Mouse (Mus musculus) brown adipose tissue, adult 24 weeks (tissue): ENCODE data around the gene Dusp16. TPM values are rescaled to one million over a fixed set of nuclear protein-coding genes. Genes with fewer than 3 reads are reported as not detected.

Experiments used
- H3K27ac ChIP-seq: fragments of 200-500 bp; replicated peaks from 2 replicates; pipeline ENCODE4 v1.5.1; 2012; ENCODE audit warnings: low read depth, mild to moderate bottlenecking, low read length
- H3K4me1 ChIP-seq: fragments of 200-500 bp; 2 replicates; pipeline ENCODE4 v1.6.1; 2012; ENCODE audit warnings: low read length, mixed read lengths; ENCODE audit not compliant: control insufficient read depth, insufficient read depth, insufficient read length
- H3K4me3 ChIP-seq: fragments of 200-500 bp; 2 replicates; pipeline ENCODE4 v1.5.1; 2012; ENCODE audit warnings: low read depth, mild to moderate bottlenecking, low read length, moderate library complexity; ENCODE audit not compliant: insufficient read depth
- polyA plus RNA-seq: library from polyadenylated mRNA; stranded (reverse); fragments of >200 nt; gene quantifications from 2 replicates; pipeline ENCODE4 v1.2.4, GENCODE M21; 2012; ENCODE audit not compliant: missing spikeins, insufficient read depth, insufficient read length

The Dusp16 gene
- polyA plus RNA-seq, 1 experiment: 16.6 TPM

GRCm38 (mm10) chr6:134732813-134733212, 59.6 kb downstream of the Dusp16 start:
- Histone ChIP-seq H3K4me1 (no peaks in the 10 kb centered on the region), H3K4me3 (no peak overlapping the region), H3K27ac (no peak overlapping the region)

DNA sequence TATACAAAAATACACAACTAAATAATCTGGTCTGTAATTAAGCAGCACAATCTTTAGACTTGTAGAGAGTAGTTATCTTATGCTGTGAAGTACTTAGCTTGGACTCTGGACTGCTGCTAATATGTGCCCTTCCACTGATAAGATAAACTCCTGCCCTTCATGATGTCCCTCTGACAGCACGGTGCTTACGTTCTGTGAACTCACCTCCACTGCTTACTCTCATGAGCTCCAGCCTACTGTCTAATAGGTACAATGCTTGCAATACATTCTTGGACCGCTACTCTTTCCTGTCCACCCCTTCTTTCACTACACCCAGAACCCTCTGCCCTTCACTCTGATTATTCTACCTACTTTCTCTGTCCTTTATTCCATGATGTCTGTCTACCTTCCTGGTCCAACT, 61.4 kb downstream of the Dusp16 start:
- Histone ChIP-seq H3K27ac (no peak overlapping the region), H3K4me3 (no peak overlapping the region), H3K4me1 (no peaks in the 10 kb centered on the region)

- H3K4me3 ChIP-seq: no peak overlapping the region
- H3K27ac ChIP-seq: no peak overlapping the region
- H3K4me1 ChIP-seq: no peaks in the 10 kb centered on the region
Observed at GRCm38 (mm10) chr6:134725406-134725805, 67.0 kb downstream of the Dusp16 start.

- Histone ChIP-seq H3K27ac (no peak overlapping the region), H3K4me1 (no peaks in the 10 kb centered on the region), H3K4me3 (no peak overlapping the region)
Observed at GRCm38 (mm10) chr6:134723833-134724553, 68.4 kb downstream of the Dusp16 start.

DNA sequence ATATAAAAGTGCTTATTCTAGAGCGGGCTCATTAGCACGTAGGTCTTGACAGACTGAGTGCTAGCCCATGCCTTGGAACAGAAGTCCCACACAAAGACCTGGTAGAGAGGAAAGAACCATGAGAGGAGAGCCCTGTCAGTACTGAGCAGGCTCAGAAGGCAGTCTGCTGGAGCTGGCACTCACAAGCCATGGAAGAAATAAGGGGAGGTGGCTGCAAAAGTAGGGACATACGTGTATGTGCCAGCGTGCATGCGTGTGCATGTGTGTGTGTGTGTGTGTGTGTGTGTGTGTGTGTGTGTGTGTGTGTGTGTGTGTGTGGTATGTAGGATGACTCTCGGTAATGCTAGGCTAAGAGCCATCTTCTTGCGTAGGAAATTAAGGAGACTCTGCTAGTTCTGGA, 69.1 kb downstream of the Dusp16 start:
- no peaks in the 10 kb centered on the region for H3K4me1 ChIP-seq

DNA sequence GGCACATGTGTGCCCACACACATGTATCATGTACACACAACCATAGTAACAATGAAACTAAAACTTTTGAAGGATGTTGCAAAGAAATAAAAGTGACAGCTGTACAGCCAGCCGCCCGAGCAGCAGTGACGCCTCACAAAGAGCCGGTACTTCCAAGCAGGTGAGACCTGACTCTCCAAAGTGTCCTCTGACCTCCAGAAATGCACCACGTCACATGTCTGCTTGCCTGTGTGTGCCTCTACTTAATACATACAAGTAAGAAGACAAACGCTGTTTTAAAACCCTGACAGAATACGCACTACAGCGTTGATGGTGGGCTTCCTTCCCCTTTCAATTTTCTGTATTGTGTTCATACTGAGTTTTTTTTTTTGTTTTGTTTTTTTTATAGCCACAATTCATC, 69.5 kb downstream of the Dusp16 start:
- Histone ChIP-seq H3K4me1 (no peaks in the 10 kb centered on the region), H3K4me3 (no peak overlapping the region), H3K27ac (no peak overlapping the region)

More for the DNA sequence above, 69.1 kb downstream of the Dusp16 start:
- Histone ChIP-seq H3K4me3 (no peak overlapping the region), H3K27ac (no peak overlapping the region)

DNA sequence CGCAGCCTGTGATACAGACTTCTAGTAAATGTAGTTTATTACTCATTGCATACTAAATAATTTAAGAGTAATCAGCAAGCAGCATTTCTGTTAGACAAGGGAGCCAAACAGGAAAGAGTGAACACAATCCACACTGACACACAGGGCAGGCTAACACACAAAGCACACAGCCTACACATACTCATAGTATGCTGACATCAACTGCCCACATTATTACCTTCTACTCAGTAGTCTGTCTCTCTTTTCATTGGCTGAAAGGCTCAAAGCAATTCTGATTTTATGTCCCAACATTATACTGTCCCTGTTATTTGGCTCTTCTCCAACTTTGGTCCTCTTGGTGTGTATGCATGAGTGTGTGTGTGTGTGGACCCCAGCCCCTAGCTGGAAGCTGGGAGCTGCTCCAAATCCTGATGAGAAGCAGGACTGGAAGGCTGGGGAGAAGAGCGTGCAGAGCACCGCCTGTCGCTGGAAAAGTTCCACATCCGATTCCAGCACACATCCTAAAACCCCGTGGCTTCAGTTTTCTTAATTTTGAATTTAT, 70.6 kb downstream of the Dusp16 start:
- Histone ChIP-seq H3K27ac (no peak overlapping the region), H3K4me3 (no peak overlapping the region), H3K4me1 (no peaks in the 10 kb centered on the region)

DNA sequence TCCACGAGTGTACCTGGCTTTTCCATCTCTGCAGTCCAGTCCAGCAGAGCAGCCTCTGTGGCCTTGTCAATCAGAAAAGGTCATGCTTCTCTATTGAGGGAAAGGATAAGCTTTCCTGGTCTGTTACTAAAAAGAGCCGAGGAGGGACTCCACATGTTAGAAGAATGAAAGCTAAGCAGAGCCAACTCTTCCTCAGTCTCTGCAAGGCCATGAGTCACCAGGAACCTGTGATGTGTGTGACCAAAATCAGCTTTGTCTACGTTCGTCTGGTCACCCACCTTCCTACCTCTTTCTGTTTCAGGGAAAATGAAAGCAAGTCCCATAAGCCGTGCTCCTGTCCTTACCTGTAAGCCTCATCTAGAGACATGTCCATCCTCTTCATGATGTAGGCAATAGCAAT, 72.3 kb downstream of the Dusp16 start:
- Histone ChIP-seq H3K4me1 (no peaks in the 10 kb centered on the region), H3K4me3 (no peak overlapping the region), H3K27ac (no peak overlapping the region)

GRCm38 (mm10) chr6:134719156-134719555, 73.3 kb downstream of the Dusp16 start:
- H3K4me1 ChIP-seq: no peaks in the 10 kb centered on the region
- H3K27ac ChIP-seq: no peak overlapping the region
- no peak overlapping the region for H3K4me3 ChIP-seq

DNA sequence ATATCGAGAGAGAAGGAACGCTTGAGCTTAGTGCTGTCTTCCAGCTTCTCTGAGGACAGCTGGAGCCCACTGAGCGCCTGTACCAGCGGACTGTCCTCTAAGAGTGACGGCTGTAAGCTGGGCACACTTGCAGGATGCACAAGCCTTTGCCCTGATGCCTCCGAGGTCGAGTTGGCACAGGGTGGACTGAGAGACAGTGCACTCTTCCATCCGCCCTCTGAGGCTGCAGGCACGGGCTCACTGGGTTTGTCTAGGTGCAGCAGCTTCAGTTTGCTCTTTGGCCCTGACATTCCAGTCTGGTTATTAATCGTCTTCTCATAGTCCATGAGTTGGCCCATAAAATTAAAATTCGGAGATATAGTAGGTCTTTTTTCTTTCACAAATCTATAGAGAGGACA, 73.8 kb downstream of the Dusp16 start:
- no peak overlapping the region for H3K4me3 ChIP-seq
- no peaks in the 10 kb centered on the region for H3K4me1 ChIP-seq
- no peak overlapping the region for H3K27ac ChIP-seq

GRCm38 (mm10) chr6:134717886-134718667, 74.3 kb downstream of the Dusp16 start:
- no peaks in the 10 kb centered on the region for H3K4me1 ChIP-seq
- no peak overlapping the region for H3K27ac ChIP-seq
- H3K4me3 ChIP-seq: no peak overlapping the region

DNA sequence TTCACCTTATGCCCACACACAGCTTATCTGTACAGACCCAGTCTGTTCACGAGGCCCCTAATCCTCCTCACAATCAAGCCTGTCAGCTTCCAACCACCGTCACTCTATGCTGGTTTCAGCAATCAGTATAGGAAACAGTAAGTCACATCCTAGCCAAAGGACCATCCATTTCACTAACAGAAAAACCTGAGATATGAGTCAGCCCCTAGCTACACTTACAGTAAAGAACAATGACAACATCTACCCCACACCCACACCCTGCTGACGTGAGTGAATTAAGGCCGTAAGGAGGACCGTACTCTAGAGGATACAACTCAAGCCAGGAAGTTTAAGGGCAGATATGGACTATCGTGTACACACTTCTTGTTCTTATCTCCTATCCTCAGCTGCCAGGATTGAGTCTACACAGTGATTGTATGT, 76.2 kb downstream of the Dusp16 start:
- no peak overlapping the region for H3K4me3 ChIP-seq
- no peaks in the 10 kb centered on the region for H3K4me1 ChIP-seq
- H3K27ac ChIP-seq: no peak overlapping the region

DNA sequence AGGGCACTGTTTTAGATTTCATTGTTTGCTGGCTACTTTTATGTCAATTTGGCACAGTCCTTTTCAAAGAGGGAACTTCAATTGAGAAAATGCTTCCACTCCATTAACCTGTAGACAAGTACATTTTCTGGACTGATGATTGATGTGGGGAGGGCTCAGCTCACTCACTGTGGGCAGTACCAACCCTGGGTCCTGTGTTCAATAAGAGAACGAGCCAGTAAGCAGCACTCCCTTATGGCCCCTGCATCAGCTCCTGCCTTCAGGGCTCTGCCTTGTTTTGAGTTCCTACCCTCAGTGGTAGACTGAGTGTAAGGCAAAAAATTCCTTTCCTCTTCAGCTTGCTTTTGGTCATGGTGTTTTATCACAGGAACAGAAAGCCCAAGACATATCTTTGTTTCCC, 78.5 kb downstream of the Dusp16 start:
- Histone ChIP-seq H3K4me3 (no peak overlapping the region), H3K4me1 (no peaks in the 10 kb centered on the region), H3K27ac (no peak overlapping the region)

DNA sequence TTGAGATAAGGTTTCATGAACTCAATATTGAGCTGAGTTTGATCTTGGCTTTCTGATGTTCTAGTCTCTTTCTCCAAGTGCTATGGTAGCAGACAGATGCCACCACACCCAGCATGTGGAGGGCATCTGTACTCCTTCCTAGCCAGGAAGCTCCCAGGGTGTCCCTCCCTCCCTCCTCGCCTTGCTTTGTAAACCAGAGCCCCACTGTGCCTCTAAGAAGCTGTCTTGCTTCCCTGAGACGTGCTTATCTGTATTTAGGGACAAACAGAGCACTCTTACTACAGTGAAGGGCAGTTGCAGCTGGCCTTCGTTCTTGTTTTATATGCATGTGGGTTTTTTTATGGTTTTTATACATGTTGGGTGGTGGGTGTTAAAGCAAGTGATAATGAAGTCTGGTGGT, 79.1 kb downstream of the Dusp16 start:
- no peak overlapping the region for H3K4me3 ChIP-seq
- no peak overlapping the region for H3K27ac ChIP-seq
- H3K4me1 ChIP-seq: no peaks in the 10 kb centered on the region

GRCm38 (mm10) chr6:134710020-134710419, 82.4 kb downstream of the Dusp16 start:
- Histone ChIP-seq H3K27ac (no peak overlapping the region), H3K4me3 (no peak overlapping the region), H3K4me1 (no peaks in the 10 kb centered on the region)

DNA sequence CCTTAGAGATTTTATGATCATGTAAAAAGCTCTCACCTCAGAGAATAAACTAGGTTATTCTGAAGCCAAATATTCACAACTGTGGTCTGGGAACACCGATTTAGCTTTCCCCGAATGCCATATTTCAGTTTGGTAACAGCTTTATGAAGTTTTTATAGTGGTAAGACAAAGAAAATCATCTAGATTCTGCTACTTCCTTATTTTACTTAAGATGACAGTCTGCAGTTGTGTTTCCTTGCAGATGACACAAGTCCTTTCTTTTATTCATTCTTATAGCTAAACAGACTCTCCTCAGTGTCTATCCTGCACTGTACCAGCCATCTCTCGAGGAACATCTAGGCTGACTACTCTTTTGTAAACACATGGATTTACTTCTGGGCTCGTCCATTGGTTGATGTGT, 86.0 kb downstream of the Dusp16 start:
- H3K4me3 ChIP-seq: no peak overlapping the region
- H3K4me1 ChIP-seq: no peaks in the 10 kb centered on the region; the same call in 1 of the 2 replicates
- no peak overlapping the region for H3K27ac ChIP-seq
